Mouse (Mus musculus) T-cell, adult 2 months (primary cell): ENCODE measurements around the gene Hist1h3f.
"Not testable (repeated sequence)": the region's sequence is repeated elsewhere in the genome, so short reads cannot be mapped to it uniquely, and the experiment has no call there.

Source experiments
- DNase-seq: peaks from one replicate; pipeline ENCODE4 v3.0.0; 2022; ENCODE audit warnings: low spot score

The Hist1h3f gene

DNA sequence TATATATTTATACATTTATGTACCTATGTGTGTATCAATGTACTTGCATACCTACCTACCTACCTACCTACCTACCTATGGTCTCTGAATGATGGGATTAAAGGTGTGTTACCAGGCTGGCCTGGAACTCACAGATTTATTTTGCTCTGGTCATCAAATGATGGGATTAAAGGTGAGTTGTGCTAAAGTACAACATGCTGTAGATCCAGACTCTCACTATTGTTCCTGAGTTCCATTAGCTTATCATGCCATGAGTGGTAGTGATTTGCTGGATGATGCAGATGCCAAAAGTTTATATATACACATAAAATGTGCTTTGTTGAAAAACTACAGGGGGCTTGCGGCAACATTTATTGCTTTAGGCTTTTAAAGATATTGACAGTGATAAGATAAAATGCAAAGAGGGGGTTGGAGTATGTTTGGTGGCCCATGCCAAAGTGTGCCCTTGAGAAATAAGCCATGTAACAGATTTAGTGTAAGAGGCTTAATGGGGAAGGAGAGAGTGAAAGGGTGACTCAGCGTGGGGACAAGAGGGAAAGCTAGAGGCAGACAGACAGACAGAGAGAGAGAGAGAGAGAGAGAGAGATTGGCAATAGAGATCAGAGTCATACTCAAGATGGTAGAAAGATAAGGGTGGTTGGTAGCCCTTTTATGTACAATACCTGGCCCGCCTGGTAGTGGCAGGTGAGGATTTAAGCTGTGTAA, 6.7 kb upstream of the Hist1h3f start:
- no peak for DNase-seq

GRCm38 (mm10) chr13:23538249-23538648, 5.6 kb upstream of the Hist1h3f start:
- DNase-seq: no peak

GRCm38 (mm10) chr13:23539821-23540220, 4.0 kb upstream of the Hist1h3f start:
- DNase-seq: not testable (repeated sequence)

- DNase-seq: no peak
Measured at GRCm38 (mm10) chr13:23541497-23541896, 2.4 kb upstream of the Hist1h3f start.

DNA sequence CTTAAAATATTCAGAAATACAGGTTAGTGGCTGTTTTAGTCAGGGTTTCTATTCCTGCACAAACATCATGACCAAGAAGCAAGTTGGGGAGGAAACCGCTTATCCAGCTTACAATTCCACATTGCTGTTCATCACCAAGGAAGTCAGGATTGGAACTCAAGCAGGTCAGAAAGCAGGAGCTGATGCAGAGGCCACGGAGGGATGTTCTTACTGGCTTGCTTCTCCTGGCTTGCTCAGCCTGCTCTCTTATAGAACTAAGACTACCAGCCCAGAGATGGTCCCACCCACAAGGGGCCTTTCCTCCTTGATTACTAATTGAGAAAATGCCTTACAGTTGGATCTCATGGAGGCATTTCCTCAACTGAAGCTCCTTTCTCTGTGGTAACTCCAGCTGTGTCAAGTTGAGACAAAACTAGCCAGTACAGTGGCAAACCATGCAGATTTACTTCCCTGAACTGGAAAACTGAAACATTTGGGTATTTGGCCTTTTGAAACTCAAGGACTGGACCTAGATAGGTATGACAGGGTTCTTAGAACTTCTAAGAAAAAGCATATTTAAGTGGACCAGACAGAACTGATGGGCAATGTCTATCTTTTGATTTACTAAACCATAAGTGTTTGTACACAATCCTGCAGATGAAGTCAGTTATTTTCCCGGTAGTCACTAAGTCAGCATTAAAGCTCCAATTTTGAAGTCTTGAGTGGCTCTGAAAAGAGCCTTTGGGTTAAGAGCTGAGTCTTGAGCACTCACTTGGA, 1.4 kb upstream of the Hist1h3f start:
- not testable (repeated sequence) for DNase-seq

DNA sequence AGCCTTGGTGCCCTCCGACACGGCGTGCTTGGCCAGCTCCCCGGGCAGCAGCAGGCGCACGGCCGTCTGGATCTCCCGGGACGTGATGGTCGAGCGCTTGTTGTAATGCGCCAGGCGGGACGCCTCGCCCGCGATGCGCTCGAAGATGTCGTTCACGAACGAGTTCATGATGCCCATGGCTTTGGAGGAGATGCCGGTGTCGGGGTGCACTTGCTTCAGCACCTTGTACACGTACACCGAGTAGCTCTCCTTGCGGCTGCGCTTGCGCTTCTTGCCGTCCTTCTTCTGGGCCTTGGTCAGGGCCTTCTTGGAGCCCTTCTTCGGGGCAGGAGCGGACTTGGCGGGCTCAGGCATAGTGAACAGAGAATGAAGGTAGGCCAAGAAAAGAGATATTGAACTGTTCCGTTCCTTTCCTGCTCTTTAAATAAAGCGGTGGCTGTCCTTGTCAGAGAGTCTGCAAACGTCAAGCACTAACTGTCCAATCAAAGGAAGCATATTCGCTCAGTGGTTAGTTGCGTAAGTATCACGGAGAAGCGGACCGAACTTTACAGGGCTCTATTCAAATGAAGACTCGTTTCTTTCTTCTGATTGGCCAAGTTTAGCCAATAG, 749 bp upstream of the Hist1h3f start, which contains the start of gene Hist1h2bh:
Gene Hist1h2bh (minus strand): TSS at position 394 of the 609 bp plus-strand sequence.
- DNase-seq: peak; percentile 83

DNA sequence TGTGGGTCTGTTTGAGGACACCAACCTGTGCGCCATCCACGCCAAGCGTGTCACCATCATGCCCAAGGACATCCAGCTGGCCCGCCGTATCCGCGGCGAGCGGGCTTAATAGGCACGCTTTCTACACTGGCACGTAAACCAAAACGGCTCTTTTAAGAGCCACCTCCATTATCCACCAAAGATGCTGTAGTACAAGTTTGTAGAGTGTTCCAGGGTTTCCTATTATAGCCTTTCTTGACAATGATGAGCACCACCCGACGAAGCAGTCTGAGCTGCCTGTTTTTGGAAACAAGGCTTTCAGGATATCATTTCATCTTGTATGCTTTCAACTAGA, 902 bp downstream of the Hist1h3f start:
- not testable (repeated sequence) for DNase-seq

DNA sequence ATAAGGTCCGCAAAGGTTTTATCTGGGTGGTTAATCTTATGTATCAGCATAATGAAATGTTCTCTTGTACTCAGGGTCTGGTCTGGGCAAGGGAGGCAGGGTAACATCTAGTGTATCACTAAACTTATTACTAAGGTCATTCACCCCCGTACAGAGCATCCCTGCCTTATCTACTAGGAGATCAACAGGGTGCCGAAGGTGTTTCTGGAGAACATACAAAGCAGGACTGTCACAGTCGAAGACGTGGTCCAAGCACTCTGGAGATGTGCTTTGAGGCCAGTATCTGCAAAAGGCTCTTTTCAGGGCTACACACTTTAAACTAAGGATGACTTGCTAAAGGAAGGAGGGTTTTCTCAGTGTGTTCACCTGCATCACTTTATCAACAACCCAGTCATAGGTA, 2.8 kb downstream of the Hist1h3f start:
- no peak for DNase-seq

DNA sequence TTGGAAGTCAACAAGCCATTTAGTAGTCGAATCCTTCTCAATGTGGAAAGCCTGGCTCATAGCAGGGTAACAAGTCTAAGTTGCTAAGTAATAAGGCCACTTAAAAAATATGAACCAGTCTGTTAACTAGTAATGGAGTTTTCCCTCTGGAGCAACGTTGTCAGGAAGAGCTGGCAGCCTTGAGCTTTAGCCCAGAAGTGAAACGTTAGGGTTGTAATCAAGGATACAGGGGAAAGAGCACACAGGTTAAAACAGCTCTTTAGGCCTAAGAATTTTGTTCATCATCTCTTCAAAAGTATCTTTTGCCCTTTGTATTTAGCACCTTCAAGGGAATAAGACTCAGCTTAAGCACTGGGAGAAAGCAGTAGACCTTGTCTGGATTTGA, 6.9 kb downstream of the Hist1h3f start:
- no peak for DNase-seq

- peak; percentile 83 for DNase-seq
Measured at GRCm38 (mm10) chr13:23551146-23551834, 7.4 kb downstream of the Hist1h3f start, which contains the start of gene Hist1h4f. Gene Hist1h4f (minus strand): TSS chr13:23551648.

DNA sequence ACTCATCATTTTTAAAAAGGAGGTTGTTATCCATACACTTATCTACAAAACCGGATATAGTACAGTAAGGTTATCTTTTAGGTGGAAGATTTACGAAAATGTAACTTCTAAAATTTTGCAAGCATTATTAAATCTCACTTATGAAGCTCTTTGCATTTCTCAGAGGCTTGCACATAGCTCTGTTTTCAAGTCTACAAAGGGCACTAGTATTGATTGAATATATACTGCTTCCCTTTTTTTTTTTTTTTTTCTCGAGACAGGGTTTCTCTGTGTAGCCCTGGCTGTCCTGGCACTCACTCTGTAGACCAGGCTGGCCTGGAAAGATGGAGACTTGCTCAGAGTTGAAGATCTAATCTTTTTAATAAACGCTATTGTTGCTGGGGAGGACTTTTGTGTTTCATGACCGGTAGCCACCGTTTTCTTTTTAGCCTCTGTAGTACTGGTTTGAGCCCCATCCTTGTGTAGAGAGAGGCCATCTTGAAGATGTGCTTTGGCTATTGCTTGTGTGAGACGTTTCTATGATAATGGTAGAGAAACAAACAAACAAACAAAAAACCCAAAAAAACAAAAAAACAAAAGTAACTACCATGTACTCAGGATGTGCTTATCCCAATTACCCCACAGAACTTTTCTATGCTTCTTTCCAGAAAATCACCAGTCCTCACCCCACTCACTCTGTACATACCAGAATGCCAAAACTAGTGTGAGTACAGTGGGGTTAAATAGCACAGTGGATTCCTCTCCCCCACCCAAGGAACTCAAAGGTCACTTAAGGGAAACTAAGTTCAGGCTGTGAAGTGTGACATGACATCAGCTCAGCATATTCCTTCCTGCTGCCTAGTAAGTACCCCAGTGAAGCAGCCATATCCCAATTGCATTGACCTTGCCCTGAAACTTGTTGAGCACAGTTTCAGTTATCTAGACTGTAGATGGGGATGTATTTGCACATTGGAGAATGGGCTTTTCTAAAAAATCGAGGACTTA, 8.4 kb downstream of the Hist1h3f start:
- no peak for DNase-seq

DNA sequence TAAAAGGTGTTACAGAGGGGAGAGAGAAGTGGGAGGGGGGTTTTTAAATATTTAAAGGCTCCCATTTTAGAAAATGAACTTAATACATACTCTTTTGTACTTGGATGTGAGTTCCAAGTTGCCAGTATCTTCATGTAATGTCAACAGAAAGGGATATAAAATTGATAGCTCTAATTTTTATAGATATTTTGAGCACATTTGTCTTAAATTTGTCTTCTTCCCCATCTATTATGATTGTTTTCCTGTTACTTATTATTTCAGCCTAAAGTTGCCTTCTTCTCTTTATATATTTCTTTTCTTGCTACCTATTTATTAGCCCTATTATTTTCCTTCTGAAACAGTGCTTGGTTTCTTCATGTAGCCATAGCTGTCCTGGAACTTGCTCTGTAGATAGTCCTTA, 9.1 kb downstream of the Hist1h3f start, which contains the start of gene Hist1h1d:
Gene Hist1h1d (plus strand): TSS at position 301 of the 400 bp plus-strand sequence.
- no peak for DNase-seq

DNA sequence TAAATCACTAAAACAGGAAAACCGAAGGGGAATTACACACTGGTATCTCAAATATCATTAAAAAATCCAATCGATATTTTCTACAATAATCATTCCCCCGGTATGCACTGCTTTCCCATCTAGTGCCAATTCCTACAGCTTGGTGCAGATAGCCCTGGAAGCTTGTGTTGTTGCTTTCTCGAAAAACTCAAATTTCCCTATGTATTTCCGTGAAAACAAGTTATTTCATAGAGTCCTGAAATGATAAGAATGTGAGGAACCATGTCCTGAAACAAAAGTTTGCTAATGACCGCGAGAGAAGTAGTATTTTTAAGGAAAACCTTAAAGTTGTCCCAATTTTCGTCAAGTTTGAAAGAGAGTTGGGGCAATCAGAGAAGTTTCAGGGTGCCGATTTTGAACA, 10.5 kb downstream of the Hist1h3f start:
- DNase-seq: no peak

- DNase-seq: peak; percentile 60
Measured at GRCm38 (mm10) chr13:23554925-23555838, 11.3 kb downstream of the Hist1h3f start.

DNA sequence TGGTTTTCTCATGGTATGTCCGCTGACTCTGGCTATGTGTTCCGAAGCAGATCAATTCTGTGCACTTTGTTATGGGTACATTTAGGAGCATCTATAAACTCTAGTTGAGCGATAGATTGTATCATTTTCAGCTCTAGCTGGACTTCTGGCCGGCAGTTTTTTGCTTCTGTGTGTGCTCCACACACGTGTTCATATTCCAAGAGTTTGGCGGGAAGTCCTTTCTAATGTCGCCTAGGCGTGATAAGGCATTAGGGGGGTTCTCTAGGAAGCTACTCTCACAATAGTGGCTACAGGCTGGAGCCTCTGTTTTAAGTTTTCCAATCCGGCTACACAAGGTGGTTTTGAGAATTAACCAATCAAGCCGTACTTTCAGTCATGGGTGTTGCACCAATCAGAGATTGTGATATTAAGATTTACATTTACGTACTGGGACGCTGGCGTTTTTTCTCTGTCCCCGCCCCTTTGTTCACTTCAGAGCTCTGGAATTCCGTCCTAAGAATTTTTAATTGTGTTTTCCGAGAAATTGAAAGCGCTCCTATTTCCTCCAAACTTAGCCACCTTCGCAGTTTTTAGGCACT, 12.1 kb downstream of the Hist1h3f start:
- peak; percentile 63 for DNase-seq

DNA sequence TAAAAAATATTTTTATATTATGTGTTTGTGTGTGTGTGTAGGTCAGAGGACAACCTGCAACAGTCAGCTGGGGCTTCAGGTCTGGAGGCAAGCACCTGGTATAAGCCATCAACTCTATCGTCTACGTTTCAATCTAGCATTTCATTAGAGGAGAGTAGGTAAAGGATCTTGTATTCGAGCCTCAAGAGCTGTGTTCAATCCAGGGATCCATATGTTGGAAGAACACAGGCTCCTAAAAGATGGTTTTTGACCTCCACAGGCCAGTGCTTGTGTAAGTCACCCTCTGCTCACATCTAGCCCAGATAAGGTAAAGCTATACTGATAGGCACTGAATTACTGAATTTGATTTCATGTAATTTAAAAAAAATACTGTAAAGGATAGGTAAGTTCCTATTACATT, 13.1 kb downstream of the Hist1h3f start:
- DNase-seq: no peak

- DNase-seq: not testable (repeated sequence)
Measured at GRCm38 (mm10) chr13:23560699-23561098, 16.8 kb downstream of the Hist1h3f start.

- DNase-seq: not testable (repeated sequence)
Measured at GRCm38 (mm10) chr13:23561531-23561882, 17.7 kb downstream of the Hist1h3f start.

DNA sequence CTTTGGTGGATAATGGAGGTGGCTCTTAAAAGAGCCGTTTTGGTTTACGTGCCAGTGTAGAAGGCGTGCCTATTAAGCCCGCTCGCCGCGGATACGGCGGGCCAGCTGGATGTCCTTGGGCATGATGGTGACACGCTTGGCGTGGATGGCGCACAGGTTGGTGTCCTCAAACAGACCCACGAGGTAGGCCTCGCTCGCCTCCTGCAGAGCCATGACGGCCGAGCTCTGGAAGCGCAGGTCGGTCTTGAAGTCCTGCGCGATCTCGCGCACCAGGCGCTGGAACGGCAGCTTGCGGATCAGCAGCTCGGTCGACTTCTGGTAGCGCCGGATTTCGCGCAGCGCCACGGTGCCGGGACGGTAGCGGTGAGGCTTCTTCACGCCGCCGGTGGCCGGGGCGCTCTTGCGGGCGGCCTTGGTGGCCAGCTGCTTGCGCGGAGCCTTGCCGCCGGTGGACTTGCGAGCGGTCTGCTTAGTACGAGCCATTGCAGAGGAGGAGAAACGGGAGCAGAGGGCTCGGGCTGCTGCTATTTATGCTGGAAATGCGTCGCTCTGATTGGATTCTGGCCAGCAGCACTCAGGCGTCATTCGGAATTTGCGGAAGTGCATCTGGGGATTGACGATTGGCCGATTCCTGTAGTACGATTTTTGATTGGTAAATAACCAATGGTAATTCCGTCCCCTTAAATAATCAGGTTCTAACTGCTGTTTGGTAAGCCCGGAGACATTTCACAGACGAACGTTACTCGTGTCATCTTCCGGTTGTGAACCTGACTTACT, 18.2 kb downstream of the Hist1h3f start, which contains the start of gene Hist1h3e:
Gene Hist1h3e (minus strand): TSS at position 487 of the 777 bp plus-strand sequence.
- peak; percentile 95 for DNase-seq
